Comparison of ENCODE assay signal across 40 mouse cellular contexts in genomic region chr14:57052713-57053112, GRCm38 (mm10). TPM values are rescaled to one million over a fixed set of nuclear protein-coding genes. Genes with fewer than 3 reads are reported as not detected.
"Had no signal": no experiment of that assay in that cellular context is flagged by ENCODE, and none has a peak within 500 bp of the region (broad histone marks: within the 10 kb centered on the region; RNA-seq: fewer than 3 reads in every experiment).

No protein-coding gene starts in this region.

- H3K4me2 ChIP-seq: heart, embryonic 11.5 days; heart, embryonic 12.5 days; heart, embryonic 13.5 days; heart, embryonic 15.5 days; hindbrain, embryonic 12.5 days; hindbrain, embryonic 13.5 days; hindbrain, embryonic 14.5 days; hindbrain, embryonic 15.5 days; intestine, embryonic 15.5 days; kidney, embryonic 15.5 days had no signal

- H3K36me3 ChIP-seq: heart, embryonic 12.5 days; heart, embryonic 13.5 days; heart, embryonic 15.5 days; hindbrain, embryonic 10.5 days; hindbrain, embryonic 12.5 days; hindbrain, embryonic 13.5 days; hindbrain, embryonic 15.5 days; intestine, embryonic 15.5 days; kidney, embryonic 15.5 days had no signal

- DNase-seq: heart, postnatal 10 days; heart, postnatal 14 days; heart, postnatal 36 days; heart, postnatal 4 days; kidney, adult 11 months; kidney, adult 18-20 months; kidney, adult 2 months; kidney, adult 8-10 months; kidney, adult 9 months; kidney, postnatal 10 days; kidney, postnatal 14 days; kidney, postnatal 25 days; kidney, postnatal 36 days; kidney, postnatal 4 days; layer of hippocampus, adult 9-11 months; layer of hippocampus, postnatal 36 days had no signal

- H3K27ac ChIP-seq: heart, embryonic 13.5 days; heart, embryonic 15.5 days; hindbrain, embryonic 10.5 days; hindbrain, embryonic 12.5 days; hindbrain, embryonic 13.5 days; hindbrain, embryonic 14.5 days; hindbrain, embryonic 15.5 days; hindbrain, postnatal 0 days; intestine, embryonic 15.5 days; kidney, embryonic 15.5 days; kidney, postnatal 0 days; layer of hippocampus, adult 2 months; left cerebral cortex, adult 2 months had no signal

- H3K9ac ChIP-seq: heart, embryonic 12.5 days; heart, embryonic 13.5 days; heart, embryonic 15.5 days; hindbrain, embryonic 12.5 days; hindbrain, embryonic 13.5 days; hindbrain, embryonic 14.5 days; hindbrain, embryonic 15.5 days; intestine, embryonic 15.5 days; kidney, embryonic 15.5 days had no signal

- H3K4me3 ChIP-seq: heart, embryonic 12.5 days; heart, embryonic 13.5 days; heart, embryonic 15.5 days; hindbrain, embryonic 10.5 days; hindbrain, embryonic 12.5 days; hindbrain, embryonic 13.5 days; hindbrain, embryonic 15.5 days; intestine, embryonic 15.5 days; kidney, embryonic 15.5 days; layer of hippocampus, adult 2 months; left cerebral cortex, adult 2 months had no signal

- ATAC-seq: hindbrain, embryonic 16.5 days; hindbrain, postnatal 0 days; inflammation-experienced regulatory T-cells, adult 6 months; intestine, embryonic 15.5 days; intestine, embryonic 16.5 days; intestine, postnatal 0 days had no signal

- H3K9me3 ChIP-seq: heart, embryonic 12.5 days; heart, embryonic 13.5 days; heart, embryonic 15.5 days; hindbrain, embryonic 10.5 days; hindbrain, embryonic 12.5 days; hindbrain, embryonic 13.5 days; hindbrain, embryonic 15.5 days; intestine, embryonic 15.5 days; kidney, embryonic 15.5 days had no signal

RNA-seq across cellular contexts. Expression of gene Gja3, which starts 5.2 kb away (rescaled TPM):
- total RNA-seq: hematopoietic stem cell, adult 5-6 weeks had no signal
- polyA plus RNA-seq: hindbrain, embryonic 10.5 days; hindbrain, embryonic 11.5 days; inflammation-experienced regulatory T-cells, adult 6 months; large intestine, adult 2 months had no signal

RNA-seq across cellular contexts. Expression of gene Gjb2, which starts 51.8 kb away (rescaled TPM):
- total RNA-seq: heart, postnatal 25 days; heart, postnatal 36 days; hematopoietic stem cell, adult 5-6 weeks had no signal
- polyA plus RNA-seq: heart, embryonic 14.5 days had no signal
